Mouse (Mus musculus) kidney, adult 8-10 months (tissue): ENCODE measurements around the gene Actr1a.

ENCODE experiments used
- DNase-seq, 2 experiments: peaks; one replicate each; pipeline ENCODE4 v3.0.0; 2022

The Actr1a gene

GRCm38 (mm10) chr19:46348761-46349458, 46.6 kb downstream of the Actr1a start:
- DNase-seq: peak; percentile 44 to 49

GRCm38 (mm10) chr19:46347936-46348668, 47.4 kb downstream of the Actr1a start:
- no peak for DNase-seq

- DNase-seq: no peak
Measured at GRCm38 (mm10) chr19:46347146-46347545, 48.4 kb downstream of the Actr1a start.

- DNase-seq: no peak
Measured at GRCm38 (mm10) chr19:46344710-46345419, 50.7 kb downstream of the Actr1a start.

- DNase-seq: no peak
Measured at GRCm38 (mm10) chr19:46339287-46339971, 56.1 kb downstream of the Actr1a start.

GRCm38 (mm10) chr19:46338942-46339286, 56.6 kb downstream of the Actr1a start:
- no peak for DNase-seq

GRCm38 (mm10) chr19:46338331-46338936, 57.1 kb downstream of the Actr1a start, which contains the start of gene Cuedc2:
Gene Cuedc2 (minus strand): TSS chr19:46338702.
- DNase-seq: peak; percentile 97 to 99

GRCm38 (mm10) chr19:46337719-46338330, 57.7 kb downstream of the Actr1a start:
- DNase-seq: no peak

- no peak for DNase-seq
Measured at GRCm38 (mm10) chr19:46333906-46334305, 61.6 kb downstream of the Actr1a start.

- DNase-seq: no peak
Measured at GRCm38 (mm10) chr19:46332721-46333339, 62.7 kb downstream of the Actr1a start.

- DNase-seq: no peak
Measured at GRCm38 (mm10) chr19:46331936-46332335, 63.6 kb downstream of the Actr1a start.

GRCm38 (mm10) chr19:46331326-46331725, 64.2 kb downstream of the Actr1a start:
- DNase-seq: no peak

GRCm38 (mm10) chr19:46330696-46331095, 64.9 kb downstream of the Actr1a start:
- DNase-seq: no peak

GRCm38 (mm10) chr19:46329951-46330350, 65.6 kb downstream of the Actr1a start:
- DNase-seq: peak; percentile 77 to 86

- peak in 1 of 2 experiments; percentile 26 for DNase-seq
Measured at GRCm38 (mm10) chr19:46329031-46329641, 66.4 kb downstream of the Actr1a start.

GRCm38 (mm10) chr19:46328081-46329030, 67.2 kb downstream of the Actr1a start, which contains the start of gene Fbxl15:
Gene Fbxl15 (plus strand): TSS chr19:46328184.
- peak; percentile 93 to 94 for DNase-seq

- DNase-seq: no peak
Measured at GRCm38 (mm10) chr19:46327531-46328064, 68.0 kb downstream of the Actr1a start.
